Comparison of ENCODE assay signal across 10 mouse cellular contexts in genomic region chr17:24650766-24651165, GRCm38 (mm10). TPM values are rescaled to one million over a fixed set of nuclear protein-coding genes. Genes with fewer than 3 reads are reported as not detected.
DNase-seq lines count a peak whose midpoint lies in the region; ATAC-seq and TF ChIP-seq lines count a peak whose summit lies in the region.
"Had no signal": no experiment of that assay in that cellular context is flagged by ENCODE, and none has a peak within 500 bp of the region (broad histone marks: within the 10 kb centered on the region; RNA-seq: fewer than 3 reads in every experiment).

No protein-coding gene starts in this region.

- peaks cover 8% of the 10 kb centered on the region for H3K4me1 ChIP-seq in heart, adult 2 months (ENCODE audit: control insufficient read depth, insufficient read depth, low read length)
- H3K4me1 ChIP-seq in neural tube, embryonic 11.5 days (ENCODE audit: control insufficient read depth, insufficient read depth, low read length) = peaks cover 7% of the 10 kb centered on the region
- peaks cover 19% of the 10 kb centered on the region for H3K4me1 ChIP-seq in liver, embryonic 11.5 days (replicated peaks; ENCODE audit: control insufficient read depth, insufficient read depth, low read length)

- H3K79me2 ChIP-seq in heart, adult 2 months (replicated peaks; ENCODE audit: control insufficient read depth, insufficient read depth, low read length) = peaks cover 3% of the 10 kb centered on the region

- TF ChIP-seq CTCF in heart, adult 2 months (IDR thresholded peaks at IDR 0.05) = no peak

- TF ChIP-seq POLR2A in heart, adult 2 months (IDR thresholded peaks at IDR 0.05; ENCODE audit: insufficient read depth, low read depth, low read length) = no peak

- no peaks in the 10 kb centered on the region for H3K27me3 ChIP-seq in heart, adult 2 months (ENCODE audit: control insufficient read depth, insufficient read depth, low read length)
- H3K27me3 ChIP-seq in neural tube, embryonic 11.5 days (ENCODE audit: control insufficient read depth, insufficient read depth, low read length) = peaks cover 16% of the 10 kb centered on the region; the same call in 1 of the 2 replicates
- peaks cover 29% of the 10 kb centered on the region for H3K27me3 ChIP-seq in liver, embryonic 11.5 days (replicated peaks; ENCODE audit: control insufficient read depth, insufficient read depth, low read length)

- H3K4me2 ChIP-seq in neural tube, embryonic 11.5 days (ENCODE audit: low read depth) = peak overlapping the region; percentile 89; the same call in 1 of the 2 replicates
- peak overlapping the region; percentile 97 for H3K4me2 ChIP-seq in liver, embryonic 11.5 days

- peak overlapping the region; percentile 75; the same call in 1 of the 2 replicates for H3K9ac ChIP-seq in heart, adult 2 months (ENCODE audit: low read depth, low read length)
- H3K9ac ChIP-seq in neural tube, embryonic 11.5 days (ENCODE audit: low read length) = no peak overlapping the region
- H3K9ac ChIP-seq in liver, embryonic 11.5 days (ENCODE audit: low read depth, low read length) = no peak overlapping the region

- intact Hi-C loops in heart, adult 2 months (cut with DNase I) = loop anchor here (1.0 to 5.0 kb wide), 3 partner anchors 18 to 123 kb away; partner anchors contain the start of genes Nthl1, Traf7 and Tsc2

- no peak for DNase-seq in heart, adult 2 months
- DNase-seq in heart, adult 8-10 months (ENCODE audit: low spot score) = no peak
- no peak for DNase-seq in neural tube, embryonic 11.5 days (ENCODE audit: low spot score)
- DNase-seq in neural tube, embryonic 10.5 days (ENCODE audit: extremely low spot score, low spot score) = no peak
- no peak for DNase-seq in liver, embryonic 11.5 days (ENCODE audit: low spot score)
- DNase-seq in ovary, adult 18-20 months (ENCODE audit: low spot score) = no peak
- no peak for DNase-seq in cerebellum, postnatal 36 days
- no peak for DNase-seq in thymus, postnatal 36 days

- 62% methylated on average over 4 of the region's 4 CpGs for WGBS in heart, adult 2 months
- 76% methylated on average over 4 of the region's 4 CpGs for WGBS in neural tube, embryonic 11.5 days
- WGBS in liver, embryonic 11.5 days = 70% methylated on average over 4 of the region's 4 CpGs

- H3K4me3 ChIP-seq in heart, adult 2 months = peak overlapping the region; percentile 97
- no peak overlapping the region; the same call in 1 of the 2 replicates for H3K4me3 ChIP-seq in neural tube, embryonic 11.5 days (ENCODE audit: low read depth, low read length)
- no peak overlapping the region; the same call in 1 of the 2 replicates for H3K4me3 ChIP-seq in liver, embryonic 11.5 days (ENCODE audit: low read depth, low read length)

- no peak for TF ChIP-seq EP300 in heart, adult 2 months (IDR thresholded peaks at IDR 0.05; ENCODE audit: insufficient read depth, low read depth, low read length)

- no peak for ATAC-seq in neural tube, embryonic 11.5 days (ENCODE audit: insufficient read depth, low FRiP score, low TSS enrichment)
- no peak for ATAC-seq in liver, embryonic 11.5 days (replicated peaks; ENCODE audit: low FRiP score)
- ATAC-seq: activated CD4-positive, CD25-positive, alpha-beta regulatory T cell, adult 4 months had no signal

- peak overlapping the region; percentile 98 for H3K27ac ChIP-seq in heart, adult 2 months
- H3K27ac ChIP-seq in neural tube, embryonic 11.5 days (ENCODE audit: low read depth, low read length) = no peak overlapping the region
- no peak overlapping the region for H3K27ac ChIP-seq in liver, embryonic 11.5 days (ENCODE audit: low read depth, low read length)

- no peaks in the 10 kb centered on the region for H3K36me3 ChIP-seq in heart, adult 2 months (ENCODE audit: control insufficient read depth, insufficient read depth, low read length)
- no peaks in the 10 kb centered on the region for H3K36me3 ChIP-seq in neural tube, embryonic 11.5 days (ENCODE audit: control insufficient read depth, insufficient read depth, low read length)
- no peaks in the 10 kb centered on the region for H3K36me3 ChIP-seq in liver, embryonic 11.5 days (ENCODE audit: control insufficient read depth, insufficient read depth, low read length)

- H3K9me3 ChIP-seq in neural tube, embryonic 11.5 days (ENCODE audit: control insufficient read depth, low read length) = no peaks in the 10 kb centered on the region
- no peaks in the 10 kb centered on the region for H3K9me3 ChIP-seq in liver, embryonic 11.5 days (ENCODE audit: control insufficient read depth, low read length)

RNA-seq across cellular contexts. Expression of gene Slc9a3r2, which starts 0.6 kb away (rescaled TPM):
- 100 to 1,000 TPM in 1 of 2 experiments, 10 to 100 TPM in 1; 100.0 to 110 TPM for total RNA-seq in heart, adult 2 months (2021)
- 125 and 147 TPM in 2 replicates for polyA plus RNA-seq in heart, adult 2 months (2012; rRNA removed)
- 100 to 1,000 TPM in 2 of 4 experiments, 10 to 100 TPM in 2; 87.7 to 110 (median 101) TPM for total RNA-seq in heart, adult 8-10 months (2022)
- polyA plus RNA-seq in neural tube, embryonic 11.5 days (2014; fragmentation: Nextera tagmentation; extraction: Ambion mirVana) = 36.7 and 38.8 TPM in 2 replicates
- polyA plus RNA-seq in liver, embryonic 11.5 days (2014; fragmentation: Nextera tagmentation; extraction: Ambion mirVana) = 23.6 and 25.1 TPM in 2 replicates
- polyA plus RNA-seq: activated CD4-positive, CD25-positive, alpha-beta regulatory T cell, adult 4 months had no signal

RNA-seq across cellular contexts. Expression of gene Npw, which starts 7.5 kb away (rescaled TPM):
- not detected for total RNA-seq in heart, adult 2 months (2021)
- polyA plus RNA-seq in heart, adult 2 months (2012; rRNA removed) = not detected in 2 replicates
- total RNA-seq in heart, adult 8-10 months (2022) = not detected
- not detected in 2 replicates for polyA plus RNA-seq in neural tube, embryonic 11.5 days (2014; fragmentation: Nextera tagmentation; extraction: Ambion mirVana)
- 0.31 and 0.47 TPM in 2 replicates for polyA plus RNA-seq in liver, embryonic 11.5 days (2014; fragmentation: Nextera tagmentation; extraction: Ambion mirVana)
- total RNA-seq: gastrocnemius, postnatal 25 days had no signal

RNA-seq across cellular contexts. Expression of gene Nthl1, which starts 18.3 kb away (rescaled TPM):
- 1 to 10 TPM; 2.9 to 3.4 TPM for total RNA-seq in heart, adult 2 months (2021)
- polyA plus RNA-seq in heart, adult 2 months (2012; rRNA removed) = 4.4 and 7.0 TPM in 2 replicates
- 1 to 10 TPM; 2.6 to 3.5 (median 2.8) TPM for total RNA-seq in heart, adult 8-10 months (2022)
- polyA plus RNA-seq in neural tube, embryonic 11.5 days (2014; fragmentation: Nextera tagmentation; extraction: Ambion mirVana) = 13.8 and 15.7 TPM in 2 replicates
- 21.0 and 23.7 TPM in 2 replicates for polyA plus RNA-seq in liver, embryonic 11.5 days (2014; fragmentation: Nextera tagmentation; extraction: Ambion mirVana)

RNA-seq across cellular contexts. Expression of gene Tsc2, which starts 18.3 kb away (rescaled TPM):
- 100 to 1,000 TPM; 104 to 110 TPM for total RNA-seq in heart, adult 2 months (2021)
- 178 and 194 TPM in 2 replicates for polyA plus RNA-seq in heart, adult 2 months (2012; rRNA removed)
- 100 to 1,000 TPM; 123 to 135 (median 133) TPM for total RNA-seq in heart, adult 8-10 months (2022)
- polyA plus RNA-seq in neural tube, embryonic 11.5 days (2014; fragmentation: Nextera tagmentation; extraction: Ambion mirVana) = 61.9 and 69.2 TPM in 2 replicates
- 53.5 and 55.2 TPM in 2 replicates for polyA plus RNA-seq in liver, embryonic 11.5 days (2014; fragmentation: Nextera tagmentation; extraction: Ambion mirVana)

RNA-seq across cellular contexts. Expression of gene Zfp598, which starts 18.7 kb away (rescaled TPM):
- 10 to 100 TPM; 17.4 to 17.5 TPM for total RNA-seq in heart, adult 2 months (2021)
- 28.1 and 29.9 TPM in 2 replicates for polyA plus RNA-seq in heart, adult 2 months (2012; rRNA removed)
- total RNA-seq in heart, adult 8-10 months (2022) = 10 to 100 TPM; 14.3 to 17.0 (median 15.9) TPM
- 31.8 and 35.7 TPM in 2 replicates for polyA plus RNA-seq in neural tube, embryonic 11.5 days (2014; fragmentation: Nextera tagmentation; extraction: Ambion mirVana)
- polyA plus RNA-seq in liver, embryonic 11.5 days (2014; fragmentation: Nextera tagmentation; extraction: Ambion mirVana) = 37.4 and 38.3 TPM in 2 replicates
